Mouse (Mus musculus) embryonic facial prominence, embryonic 14.5 days (tissue): ENCODE data around the gene Nfatc3. TPM values are rescaled to one million over a fixed set of nuclear protein-coding genes. Genes with fewer than 3 reads are reported as not detected.

Experiments used
- ATAC-seq: fragments of 200-750 bp; cut with Nextera tagmentation; 2 replicates; pipeline ENCODE4 v1.8.0; 2017; ENCODE audit warnings: low read depth, moderate number of reproducible peaks, moderate TSS enrichment
- DNase-seq: peaks from one replicate; pipeline ENCODE4 v3.0.0-alpha.2; 2015; ENCODE audit warnings: low spot score
- H3K27ac ChIP-seq: fragments of 300-500 bp; sonication (generic); replicated peaks from 2 replicates; pipeline ENCODE4 v1.5.1; 2014; ENCODE audit warnings: low read depth, mild to moderate bottlenecking, low read length, moderate library complexity
- H3K27me3 ChIP-seq: fragments of 300-500 bp; sonication (generic); replicated peaks from 2 replicates; pipeline ENCODE4 v1.6.1; 2014; ENCODE audit warnings: low read length; ENCODE audit not compliant: control insufficient read depth, insufficient read depth
- H3K36me3 ChIP-seq: fragments of 300-500 bp; sonication (generic); 2 replicates; pipeline ENCODE4 v1.6.1; 2014; ENCODE audit warnings: low read length, mixed read lengths; ENCODE audit not compliant: control insufficient read depth, insufficient read depth
- H3K4me1 ChIP-seq: fragments of 300-500 bp; sonication (generic); 2 replicates; pipeline ENCODE4 v1.6.1; 2014; ENCODE audit warnings: antibody characterized with exemption, low read length; ENCODE audit not compliant: control insufficient read depth, insufficient read depth
- H3K4me2 ChIP-seq: fragments of 300-500 bp; sonication (generic); 2 replicates; pipeline ENCODE4 v1.6.1; 2014; ENCODE audit warnings: low read depth, mild to moderate bottlenecking, low read length, moderate library complexity, mixed read lengths
- H3K4me3 ChIP-seq: fragments of 300-500 bp; sonication (generic); 2 replicates; pipeline ENCODE4 v1.5.1; 2014; ENCODE audit warnings: low read depth, mild to moderate bottlenecking, low read length
- H3K9ac ChIP-seq: fragments of 300-500 bp; sonication (generic); 2 replicates; pipeline ENCODE4 v1.6.1; 2014; ENCODE audit warnings: low read depth, mild to moderate bottlenecking, low read length, moderate library complexity, mixed read lengths
- H3K9me3 ChIP-seq: fragments of 300-500 bp; sonication (generic); 2 replicates; pipeline ENCODE4 v1.6.1; 2016; ENCODE audit warnings: low read length; ENCODE audit not compliant: control insufficient read depth
- WGBS: fragments of 180-500 bp; shearing (Covaris S2); extraction: QIAGEN DNeasy Blood & Tissue Kit; methylation state at CpG from one replicate; pipeline ENCODE4 v1.1.7; 2014; 5-methylcytosine and 5-hydroxymethylcytosine counted together
- polyA plus RNA-seq: library from polyadenylated mRNA; unstranded; fragments of >200 nt; fragmentation: Nextera tagmentation; extraction: Ambion mirVana; gene quantifications from 2 replicates; pipeline ENCODE4 v1.2.1, GENCODE M21; 2014

The Nfatc3 gene
- polyA plus RNA-seq, 1 experiment from 2014 or later, result 7.3 TPM

- Histone ChIP-seq H3K4me1 (no peaks in the 10 kb centered on the region), H3K27ac (no peak overlapping the region), H3K9me3 (no peaks in the 10 kb centered on the region), H3K4me3 (no peak overlapping the region), H3K36me3 (peaks cover 17% of the 10 kb centered on the region; the same call in 1 of the 2 replicates), H3K9ac (no peak overlapping the region), H3K4me2 (no peak overlapping the region), H3K27me3 (no peaks in the 10 kb centered on the region)
- WGBS, result 86% methylated on average over 1 of the region's 1 CpGs
- DNase-seq (no peak), ATAC-seq (no peak)
These were observed 18.9 kb downstream of the Nfatc3 start for GRCm38 (mm10) chr8:106077452-106078067.

GRCm38 (mm10) chr8:106102321-106102720 lies 43.7 kb downstream of the Nfatc3 start:
- no peak overlapping the region for H3K9ac ChIP-seq
- WGBS, result 86% methylated on average over 4 of the region's 4 CpGs
- no peak overlapping the region for H3K4me3 ChIP-seq
- peaks cover 60% of the 10 kb centered on the region for H3K36me3 ChIP-seq
- no peak overlapping the region for H3K27ac ChIP-seq
- ATAC-seq, result no peak
- H3K9me3 ChIP-seq, result no peaks in the 10 kb centered on the region
- no peaks in the 10 kb centered on the region for H3K4me1 ChIP-seq
- H3K27me3 ChIP-seq, result no peaks in the 10 kb centered on the region
- no peak for DNase-seq
- no peak overlapping the region for H3K4me2 ChIP-seq

DNA sequence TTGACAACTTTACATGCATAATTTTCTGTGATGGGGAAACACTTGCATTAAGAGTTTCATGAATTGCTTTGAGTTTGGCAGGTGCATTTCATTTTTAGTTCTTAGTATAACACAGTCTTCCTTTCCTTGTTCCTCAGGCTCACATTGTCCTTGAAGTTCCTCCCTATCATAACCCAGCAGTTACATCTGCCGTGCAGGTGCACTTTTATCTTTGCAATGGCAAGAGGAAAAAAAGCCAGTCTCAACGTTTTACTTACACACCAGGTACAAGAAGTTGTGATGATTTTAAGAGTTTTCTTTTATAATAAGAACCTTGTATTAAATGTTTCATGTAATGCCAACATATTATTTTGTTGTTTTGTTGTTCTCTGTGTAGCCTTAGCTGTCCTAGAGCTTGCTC lies 45.2 kb downstream of the Nfatc3 start:
- DNase-seq (no peak), ATAC-seq (no peak)
- Histone ChIP-seq H3K9ac (no peak overlapping the region), H3K4me2 (no peak overlapping the region), H3K27me3 (no peaks in the 10 kb centered on the region), H3K9me3 (no peaks in the 10 kb centered on the region), H3K4me1 (no peaks in the 10 kb centered on the region), H3K27ac (no peak overlapping the region), H3K36me3 (peaks cover 70% of the 10 kb centered on the region), H3K4me3 (no peak overlapping the region)
- WGBS, result 86% methylated on average over 2 of the region's 2 CpGs

- Histone ChIP-seq H3K4me3 (no peak overlapping the region), H3K9me3 (no peaks in the 10 kb centered on the region), H3K4me2 (no peak overlapping the region), H3K27ac (no peak overlapping the region), H3K27me3 (no peaks in the 10 kb centered on the region), H3K9ac (no peak overlapping the region), H3K4me1 (no peaks in the 10 kb centered on the region), H3K36me3 (peaks cover 74% of the 10 kb centered on the region)
- WGBS, result 82% methylated on average over 1 of the region's 1 CpGs
- DNase-seq (no peak), ATAC-seq (no peak)
These were observed 47.6 kb downstream of the Nfatc3 start for GRCm38 (mm10) chr8:106106193-106106592.

- Histone ChIP-seq H3K27ac (no peak overlapping the region), H3K9ac (no peak overlapping the region), H3K36me3 (peaks cover 66% of the 10 kb centered on the region), H3K27me3 (no peaks in the 10 kb centered on the region), H3K4me1 (no peaks in the 10 kb centered on the region), H3K4me3 (no peak overlapping the region), H3K9me3 (no peaks in the 10 kb centered on the region), H3K4me2 (no peak overlapping the region)
- ATAC-seq (no peak), DNase-seq (no peak)
- 90% methylated on average over 4 of the region's 4 CpGs for WGBS
These were observed 49.4 kb downstream of the Nfatc3 start for GRCm38 (mm10) chr8:106108080-106108479.

GRCm38 (mm10) chr8:106108729-106109128 lies 50.1 kb downstream of the Nfatc3 start:
- H3K4me1 ChIP-seq, result no peaks in the 10 kb centered on the region
- no peaks in the 10 kb centered on the region for H3K9me3 ChIP-seq
- H3K9ac ChIP-seq, result no peak overlapping the region
- H3K27ac ChIP-seq, result no peak overlapping the region
- no peak overlapping the region for H3K4me3 ChIP-seq
- no peaks in the 10 kb centered on the region for H3K27me3 ChIP-seq
- DNase-seq, result no peak
- ATAC-seq, result no peak
- WGBS, result 88% methylated on average over 3 of the region's 3 CpGs
- peaks cover 60% of the 10 kb centered on the region for H3K36me3 ChIP-seq
- H3K4me2 ChIP-seq, result no peak overlapping the region

DNA sequence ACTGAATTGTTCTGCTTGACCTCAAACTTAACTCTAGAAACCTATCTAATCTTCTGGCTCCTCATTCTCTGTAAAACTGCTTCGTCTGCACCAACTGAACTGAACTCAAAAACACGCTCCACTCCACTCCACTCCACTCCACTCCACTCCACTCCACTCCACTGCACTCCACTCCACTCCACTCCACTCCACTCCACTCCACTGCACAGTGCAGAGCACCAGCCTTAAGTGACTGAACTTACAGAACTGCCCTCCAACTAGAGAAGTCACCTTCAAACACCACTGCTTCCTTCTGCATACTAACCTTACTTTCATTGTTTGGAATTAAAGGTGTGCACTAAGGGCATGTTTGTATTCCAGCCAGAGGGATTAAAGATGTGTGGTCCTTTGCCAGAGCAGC lies 53.4 kb downstream of the Nfatc3 start:
- Histone ChIP-seq H3K27ac (no peak overlapping the region), H3K9ac (no peak overlapping the region), H3K4me3 (no peak overlapping the region), H3K27me3 (no peaks in the 10 kb centered on the region), H3K9me3 (no peaks in the 10 kb centered on the region), H3K36me3 (peaks cover 57% of the 10 kb centered on the region), H3K4me2 (no peak overlapping the region), H3K4me1 (no peaks in the 10 kb centered on the region)
- no peak for ATAC-seq
- 87% methylated on average over 2 of the region's 2 CpGs for WGBS
- DNase-seq, result no peak

GRCm38 (mm10) chr8:106112514-106112913 lies 53.9 kb downstream of the Nfatc3 start:
- 91% methylated on average over 1 of the region's 1 CpGs for WGBS
- Histone ChIP-seq H3K4me1 (no peaks in the 10 kb centered on the region), H3K4me3 (no peak overlapping the region), H3K9ac (no peak overlapping the region), H3K27me3 (no peaks in the 10 kb centered on the region), H3K27ac (no peak overlapping the region), H3K9me3 (no peaks in the 10 kb centered on the region), H3K4me2 (no peak overlapping the region), H3K36me3 (peaks cover 62% of the 10 kb centered on the region)
- DNase-seq (peak; percentile 41), ATAC-seq (peak; percentile 65; the same call in 1 of the 2 replicates)

DNA sequence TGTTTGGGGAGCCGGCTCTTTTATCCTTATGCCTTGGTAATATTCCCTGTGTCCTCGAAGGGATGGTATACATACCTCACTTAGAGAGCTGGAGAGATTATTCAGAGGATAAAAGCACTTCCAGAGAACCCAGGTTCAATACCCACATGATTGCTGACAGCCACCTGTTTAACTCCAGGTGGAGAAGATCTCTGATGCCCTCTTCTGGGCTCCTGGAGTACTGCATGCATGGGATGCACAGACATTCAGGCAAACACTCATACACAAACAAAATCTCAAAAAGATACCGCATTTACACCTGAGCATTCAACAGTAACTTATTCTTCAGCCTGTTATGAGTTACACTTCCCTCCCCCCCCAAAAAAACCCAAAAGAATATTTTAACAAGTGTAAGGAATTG lies 57.3 kb downstream of the Nfatc3 start:
- ATAC-seq (no peak), DNase-seq (no peak)
- no peak overlapping the region for H3K9ac ChIP-seq
- 90% methylated on average over 3 of the region's 3 CpGs for WGBS
- H3K9me3 ChIP-seq, result no peaks in the 10 kb centered on the region
- no peaks in the 10 kb centered on the region for H3K27me3 ChIP-seq
- no peak overlapping the region for H3K4me3 ChIP-seq
- no peaks in the 10 kb centered on the region for H3K4me1 ChIP-seq
- no peak overlapping the region for H3K27ac ChIP-seq
- peaks cover 47% of the 10 kb centered on the region for H3K36me3 ChIP-seq
- no peak overlapping the region for H3K4me2 ChIP-seq
